Mouse (Mus musculus): ENCODE measurements around the gene Larp4b. TPM values are rescaled to one million over a fixed set of nuclear protein-coding genes. Genes with fewer than 3 reads are reported as not detected.

Gene Larp4b
- polyA plus RNA-seq, 1 experiment from 2014 or later: 45.2 TPM

DNA sequence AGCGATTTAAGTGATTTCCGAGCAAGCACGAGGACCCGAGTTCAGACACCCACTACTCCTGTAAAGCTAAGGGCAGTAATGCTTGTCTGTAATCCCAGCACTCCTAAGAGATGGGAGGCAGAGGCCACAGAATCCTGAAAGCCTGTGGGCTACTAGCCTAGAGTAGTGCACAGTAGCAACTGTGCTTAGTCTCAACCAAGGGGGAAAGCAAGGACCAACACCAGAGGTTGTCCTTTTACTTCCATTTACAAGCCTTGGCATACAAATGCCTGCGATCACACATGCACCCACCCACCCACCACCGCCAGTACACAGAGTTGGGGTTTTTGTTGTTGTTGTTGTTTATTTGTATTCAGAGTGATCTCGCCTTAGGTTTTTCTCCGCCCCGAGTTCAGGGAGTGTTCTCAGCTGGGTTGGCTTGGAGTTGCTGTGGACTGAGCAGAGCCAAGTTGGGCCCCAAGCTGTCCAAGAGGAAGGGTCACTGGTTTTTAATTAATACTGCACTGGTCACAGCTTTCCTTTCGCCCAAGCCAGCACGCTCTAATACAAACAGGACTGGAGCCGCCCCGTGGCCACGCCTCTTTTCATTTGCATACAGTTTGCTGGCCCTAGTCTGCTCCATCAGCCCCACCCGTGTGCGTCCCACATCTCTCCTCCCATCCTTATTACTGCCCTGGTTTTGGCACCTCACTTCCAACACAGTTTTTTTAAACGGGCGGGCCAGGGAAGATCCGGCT, 105.2 kb downstream of the Larp4b start:
- 31% methylated on average over 19 of the region's 19 CpGs for WGBS
- Histone ChIP-seq H3K36me3 (ENCODE audit: control insufficient read depth, insufficient read depth, low read length) (no peaks in the 10 kb centered on the region), H3K27ac (ENCODE audit: low read depth) (no peak overlapping the region), H3K4me3 (ENCODE audit: low read depth, low read length) (0 out of 2 replicates have a peak overlapping the region, but pooled peaks have one; percentile 6), H3K27me3 (replicated peaks; ENCODE audit: control insufficient read depth, insufficient read depth, low read length) (no peaks in the 10 kb centered on the region), H3K9me3 (ENCODE audit: control insufficient read depth, low read length) (no peaks in the 10 kb centered on the region), H3K4me1 (replicated peaks; ENCODE audit: control insufficient read depth, insufficient read depth, low read length) (no peaks in the 10 kb centered on the region), H3K4me2 (ENCODE audit: low read length) (peak overlapping the region; percentile 33), H3K9ac (ENCODE audit: low read length) (no peak overlapping the region)
- DNase-seq (ENCODE audit: low spot score) (no peak), ATAC-seq (replicated peaks; ENCODE audit: low FRiP score, low TSS enrichment, low read depth) (peak; percentile 80; the same call in 1 of the 2 replicates)

DNA sequence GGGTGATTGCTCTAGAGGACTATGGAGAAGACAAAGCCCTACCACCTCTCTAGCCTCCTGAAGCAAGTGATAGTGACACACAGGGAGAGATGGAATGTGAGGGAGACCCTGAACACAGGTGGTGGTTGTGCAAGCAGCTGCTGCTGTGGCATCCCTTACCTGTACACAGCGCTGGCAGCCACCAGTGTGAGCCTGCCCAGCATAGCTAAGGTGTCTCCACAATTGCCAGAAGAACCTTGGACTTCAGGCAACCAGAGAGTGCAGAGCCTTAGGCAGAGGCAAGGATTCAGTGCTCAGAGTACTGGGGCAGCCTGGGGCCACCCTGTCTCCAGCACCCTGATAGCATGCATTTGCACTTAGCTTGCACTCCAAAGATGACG, 105.8 kb downstream of the Larp4b start:
- ATAC-seq (replicated peaks; ENCODE audit: low FRiP score, low TSS enrichment, low read depth) (no peak; the same call in 1 of the 2 replicates), DNase-seq (ENCODE audit: low spot score) (no peak)
- Histone ChIP-seq H3K9me3 (ENCODE audit: control insufficient read depth, low read length) (no peaks in the 10 kb centered on the region), H3K36me3 (ENCODE audit: control insufficient read depth, insufficient read depth, low read length) (no peaks in the 10 kb centered on the region), H3K27me3 (replicated peaks; ENCODE audit: control insufficient read depth, insufficient read depth, low read length) (no peaks in the 10 kb centered on the region), H3K27ac (ENCODE audit: low read depth) (no peak overlapping the region), H3K4me2 (ENCODE audit: low read length) (peak overlapping the region; percentile 33), H3K4me3 (ENCODE audit: low read depth, low read length) (0 out of 2 replicates have a peak overlapping the region, but pooled peaks have one; percentile 6), H3K9ac (ENCODE audit: low read length) (no peak overlapping the region), H3K4me1 (replicated peaks; ENCODE audit: control insufficient read depth, insufficient read depth, low read length) (no peaks in the 10 kb centered on the region)
- 29% methylated on average over 2 of the region's 2 CpGs for WGBS

DNA sequence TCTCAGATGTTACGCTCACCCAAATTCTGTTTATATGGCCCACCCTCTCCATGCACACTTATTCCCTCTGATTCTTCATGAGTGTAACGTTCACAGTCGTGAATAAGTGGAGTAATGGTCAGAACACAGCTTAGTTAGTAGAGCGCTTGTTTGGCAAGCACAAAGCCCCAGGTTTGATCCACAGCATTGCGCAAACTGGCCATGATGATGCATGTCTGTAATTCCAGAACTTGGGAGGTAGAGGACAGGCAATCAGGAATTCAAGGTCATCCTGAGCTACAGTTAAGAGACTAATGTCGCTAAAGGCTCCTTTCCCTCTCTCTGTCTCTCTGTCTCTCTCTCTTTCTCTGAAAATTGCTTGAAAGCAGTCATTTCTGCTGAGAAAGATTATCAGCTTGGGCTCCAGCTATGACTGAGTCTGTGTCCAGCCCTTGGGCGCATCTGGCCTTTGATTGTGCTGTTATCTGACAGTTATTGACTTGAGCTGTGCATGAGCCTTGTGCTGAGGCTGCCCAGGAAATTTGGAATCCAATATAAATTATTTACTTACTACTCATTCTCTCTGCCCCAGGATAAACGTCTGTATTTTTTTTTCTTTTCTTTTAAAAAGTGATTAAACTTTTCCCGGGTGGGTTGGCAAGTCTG, 129.2 kb downstream of the Larp4b start:
- H3K27ac ChIP-seq (ENCODE audit: low read depth): no peak overlapping the region
- no peaks in the 10 kb centered on the region for H3K36me3 ChIP-seq (ENCODE audit: control insufficient read depth, insufficient read depth, low read length)
- no peaks in the 10 kb centered on the region for H3K9me3 ChIP-seq (ENCODE audit: control insufficient read depth, low read length)
- no peak overlapping the region for H3K4me2 ChIP-seq (ENCODE audit: low read length)
- no peak overlapping the region for H3K4me3 ChIP-seq (ENCODE audit: low read depth, low read length)
- 76% methylated on average over 9 of the region's 9 CpGs for WGBS
- no peaks in the 10 kb centered on the region for H3K4me1 ChIP-seq (replicated peaks; ENCODE audit: control insufficient read depth, insufficient read depth, low read length)
- no peaks in the 10 kb centered on the region for H3K27me3 ChIP-seq (replicated peaks; ENCODE audit: control insufficient read depth, insufficient read depth, low read length)
- ATAC-seq (replicated peaks; ENCODE audit: low FRiP score, low TSS enrichment, low read depth) (no peak), DNase-seq (ENCODE audit: low spot score) (no peak)
- H3K9ac ChIP-seq (ENCODE audit: low read length): no peak overlapping the region

Other genes with a start within 250 kb of the Larp4b start
- gene Wdr37, start 222.0 kb upstream of the Larp4b start, polyA plus RNA-seq (2014; fragmentation: Nextera tagmentation; extraction: Ambion mirVana): 23.0 and 23.8 TPM in 2 replicates
- 105 and 116 TPM in 2 replicates for gene Idi1, start 208.4 kb upstream of the Larp4b start, polyA plus RNA-seq (2014; fragmentation: Nextera tagmentation; extraction: Ambion mirVana)
- gene Gm9745, start 145.7 kb upstream of the Larp4b start, polyA plus RNA-seq (2014; fragmentation: Nextera tagmentation; extraction: Ambion mirVana): not detected in 2 replicates
- not detected in 2 replicates for gene Idi2, start 141.0 kb upstream of the Larp4b start, polyA plus RNA-seq (2014; fragmentation: Nextera tagmentation; extraction: Ambion mirVana)
- gene Gtpbp4, start 97.8 kb upstream of the Larp4b start, polyA plus RNA-seq (2014; fragmentation: Nextera tagmentation; extraction: Ambion mirVana): 88.3 and 88.4 TPM in 2 replicates
- gene Dip2c, start 182.6 kb downstream of the Larp4b start, polyA plus RNA-seq (2014; fragmentation: Nextera tagmentation; extraction: Ambion mirVana): 8.6 and 9.4 TPM in 2 replicates

All from intestine, embryonic 14.5 days (tissue).